Mouse (Mus musculus): ENCODE results near the gene Dlg1.

DNA sequence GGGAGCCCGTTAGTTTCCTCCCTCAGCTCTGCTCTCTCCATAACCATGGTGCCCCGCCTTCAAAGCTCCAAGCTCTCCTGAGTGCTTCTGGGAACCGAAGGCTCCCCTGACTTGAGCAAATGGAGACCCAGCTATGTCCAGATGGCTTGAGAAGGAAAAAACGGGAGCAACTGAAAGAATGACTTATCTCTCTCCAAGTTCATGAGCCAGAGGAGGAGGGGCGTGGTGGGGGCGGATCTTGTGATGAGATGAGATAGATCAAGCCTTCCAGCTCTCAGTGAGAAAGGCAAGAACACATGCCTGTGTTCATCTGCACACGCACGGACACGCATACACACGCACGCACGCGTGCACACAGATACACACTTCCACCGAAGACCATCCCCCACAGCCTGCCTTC lies 220.1 kb downstream of the Dlg1 start:
- TF ChIP-seq POLR2A (IDR thresholded peaks at IDR 0.05; ENCODE audit: low read depth, low read length): no peak
- TF ChIP-seq CTCF (IDR thresholded peaks at IDR 0.05; ENCODE audit: extremely low read depth, insufficient read depth, insufficient read length, insufficient replicate concordance): no peak
